Mouse (Mus musculus) heart, embryonic 15.5 days (tissue): ENCODE results near the gene Bpifc. TPM values are rescaled to one million over a fixed set of nuclear protein-coding genes. Genes with fewer than 3 reads are reported as not detected.

Experiments used
- ATAC-seq: fragments of 200-750 bp; cut with Nextera tagmentation; replicated peaks from 2 replicates; pipeline ENCODE4 v1.8.0; 2017; ENCODE audit warnings: low read depth, moderate TSS enrichment; ENCODE audit not compliant: insufficient number of reproducible peaks, insufficient read depth, low FRiP score
- H3K27ac ChIP-seq: fragments of 300-500 bp; sonication (generic); 2 replicates; pipeline ENCODE4 v1.5.1; 2015; ENCODE audit warnings: mild to moderate bottlenecking, inconsistent platforms
- H3K27me3 ChIP-seq: fragments of 300-500 bp; sonication (generic); 2 replicates; pipeline ENCODE4 v1.6.1; 2015; ENCODE audit warnings: inconsistent platforms
- H3K36me3 ChIP-seq: fragments of 300-500 bp; sonication (generic); 2 replicates; pipeline ENCODE4 v1.6.1; 2015; ENCODE audit warnings: mild to moderate bottlenecking, inconsistent platforms
- H3K4me1 ChIP-seq: fragments of 300-500 bp; sonication (generic); replicated peaks from 2 replicates; pipeline ENCODE4 v1.6.1; 2015; ENCODE audit warnings: inconsistent platforms
- H3K4me2 ChIP-seq: fragments of 300-500 bp; sonication (generic); 2 replicates; pipeline ENCODE4 v1.6.1; 2015; ENCODE audit warnings: inconsistent platforms, mild to moderate bottlenecking, moderate library complexity
- H3K4me3 ChIP-seq: fragments of 300-500 bp; sonication (generic); 2 replicates; pipeline ENCODE4 v1.5.1; 2015; ENCODE audit warnings: mild to moderate bottlenecking, inconsistent platforms
- H3K9ac ChIP-seq: fragments of 300-500 bp; sonication (generic); 2 replicates; pipeline ENCODE4 v1.6.1; 2015; ENCODE audit warnings: mild to moderate bottlenecking, inconsistent platforms
- H3K9me3 ChIP-seq: fragments of 300-500 bp; sonication (generic); replicated peaks from 2 replicates; pipeline ENCODE4 v1.6.1; 2016; ENCODE audit warnings: inconsistent platforms
- WGBS: fragments of 180-500 bp; shearing (Covaris S2); methylation state at CpG from one replicate; pipeline ENCODE4 v1.1.7; 2015; ENCODE audit warnings: mixed read lengths; 5-methylcytosine and 5-hydroxymethylcytosine counted together
- polyA plus RNA-seq: library from polyadenylated mRNA; unstranded; fragments of >200 nt; fragmentation: Nextera tagmentation; extraction: Ambion mirVana; gene quantifications from 2 replicates; pipeline ENCODE4 v1.2.1, GENCODE M21; 2015

The Bpifc gene
- polyA plus RNA-seq: 0.24 TPM in 1 of 2 replicates, not detected in the other

- no peak within 1 kb of the TSS for H3K4me3 ChIP-seq
- H3K4me1 ChIP-seq: no peaks in the 10 kb centered on the region
- H3K4me2 ChIP-seq: no peak within 1 kb of the TSS
- no peaks in the 10 kb centered on the region for H3K9me3 ChIP-seq
- ATAC-seq: no peak
- no peaks in the 10 kb centered on the region for H3K27me3 ChIP-seq
- WGBS: 87% methylated on average over 2 of the region's 2 CpGs
- H3K27ac ChIP-seq: no peak within 1 kb of the TSS
- H3K9ac ChIP-seq: no peak within 1 kb of the TSS
- H3K36me3 ChIP-seq: no peaks in the 10 kb centered on the region
These were observed at the start of gene Bpifc for GRCm38 (mm10) chr10:86011781-86012180. Gene Bpifc, minus strand, starts transcription at chr10:86011895.

DNA sequence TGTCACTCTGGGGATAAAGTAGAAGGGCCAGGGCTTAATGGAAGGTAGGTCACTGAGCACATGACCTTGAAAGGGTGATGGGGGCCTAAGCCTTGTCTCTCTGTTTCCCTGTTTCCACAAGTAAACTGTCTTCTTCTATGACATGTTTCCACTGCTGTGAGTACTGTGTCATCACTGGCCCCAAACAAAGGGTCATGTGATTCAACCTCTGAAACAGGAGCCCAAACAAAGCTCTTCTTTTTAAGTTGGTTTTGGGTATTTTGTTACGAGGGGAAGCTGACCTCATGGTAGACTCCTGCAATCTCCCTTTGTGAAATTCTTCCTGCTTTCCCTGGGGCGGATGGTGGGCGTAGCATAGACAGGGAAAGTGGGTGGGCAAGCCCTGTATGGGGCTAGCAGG lies 48.6 kb upstream of the Bpifc start:
- Histone ChIP-seq H3K27me3 (no peaks in the 10 kb centered on the region), H3K9me3 (no peaks in the 10 kb centered on the region), H3K36me3 (no peaks in the 10 kb centered on the region), H3K9ac (no peak overlapping the region), H3K4me3 (no peak overlapping the region), H3K27ac (no peak overlapping the region), H3K4me1 (0 out of 2 replicates have a peak, but pooled peaks cover 8% of the 10 kb centered on the region), H3K4me2 (no peak overlapping the region)
- 69% methylated on average over 3 of the region's 3 CpGs for WGBS
- ATAC-seq: no peak

- H3K9me3 ChIP-seq: no peaks in the 10 kb centered on the region
- 40% methylated on average over 2 of the region's 2 CpGs for WGBS
- ATAC-seq: no peak
These were observed 46.0 kb upstream of the Bpifc start for GRCm38 (mm10) chr10:86057712-86058111.

DNA sequence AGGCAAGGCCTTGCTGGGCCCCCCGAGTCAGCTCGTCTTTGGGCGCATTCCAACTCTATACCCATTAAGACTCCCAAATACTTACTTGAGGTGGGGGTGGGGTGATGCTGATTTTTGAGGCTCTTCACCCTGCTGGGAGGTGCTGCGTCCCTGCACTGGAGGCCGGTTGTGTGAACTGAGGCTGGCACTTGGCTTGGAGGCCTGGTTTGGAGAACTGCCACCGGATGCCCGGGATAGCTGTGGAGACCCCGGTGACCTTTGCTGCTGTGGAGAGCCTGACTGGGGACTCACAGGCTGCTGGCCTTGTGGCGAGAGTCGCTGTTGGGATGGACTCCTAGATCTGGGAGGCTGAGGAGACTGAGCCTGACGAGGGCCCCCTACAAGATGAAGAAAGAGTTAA lies 45.6 kb upstream of the Bpifc start:
- no peaks in the 10 kb centered on the region for H3K9me3 ChIP-seq
- H3K27ac ChIP-seq: no peak overlapping the region
- 76% methylated on average over 11 of the region's 11 CpGs for WGBS
- H3K4me2 ChIP-seq: no peak overlapping the region
- ATAC-seq: no peak
- H3K9ac ChIP-seq: no peak overlapping the region
- H3K4me1 ChIP-seq: 0 out of 2 replicates have a peak, but pooled peaks cover 2% of the 10 kb centered on the region
- no peak overlapping the region for H3K4me3 ChIP-seq
- no peaks in the 10 kb centered on the region for H3K36me3 ChIP-seq
- H3K27me3 ChIP-seq: no peaks in the 10 kb centered on the region

More at GRCm38 (mm10) chr10:86057712-86058111, 46.0 kb upstream of the Bpifc start:
- H3K4me3 ChIP-seq: no peak overlapping the region
- no peak overlapping the region for H3K9ac ChIP-seq
- 0 out of 2 replicates have a peak, but pooled peaks cover 2% of the 10 kb centered on the region for H3K4me1 ChIP-seq
- H3K27ac ChIP-seq: no peak overlapping the region
- H3K27me3 ChIP-seq: no peaks in the 10 kb centered on the region
- H3K36me3 ChIP-seq: no peaks in the 10 kb centered on the region
- H3K4me2 ChIP-seq: no peak overlapping the region

- 0 out of 2 replicates have a peak, but pooled peaks cover 2% of the 10 kb centered on the region for H3K4me1 ChIP-seq
- WGBS: 71% methylated on average over 8 of the region's 8 CpGs
- no peak overlapping the region for H3K4me3 ChIP-seq
- H3K27me3 ChIP-seq: no peaks in the 10 kb centered on the region
- H3K27ac ChIP-seq: no peak overlapping the region
- ATAC-seq: no peak
- no peak overlapping the region for H3K4me2 ChIP-seq
- H3K9ac ChIP-seq: no peak overlapping the region
- no peaks in the 10 kb centered on the region for H3K9me3 ChIP-seq
- H3K36me3 ChIP-seq: no peaks in the 10 kb centered on the region
These were observed 44.7 kb upstream of the Bpifc start for GRCm38 (mm10) chr10:86056297-86056903.

- WGBS: 63% methylated on average over 10 of the region's 10 CpGs
- Histone ChIP-seq H3K27ac (no peak overlapping the region), H3K9ac (no peak overlapping the region), H3K27me3 (no peaks in the 10 kb centered on the region), H3K4me3 (no peak overlapping the region), H3K4me1 (0 out of 2 replicates have a peak, but pooled peaks cover 2% of the 10 kb centered on the region), H3K4me2 (no peak overlapping the region), H3K36me3 (no peaks in the 10 kb centered on the region; the same call in none of the 2 replicates), H3K9me3 (no peaks in the 10 kb centered on the region)
- no peak for ATAC-seq
These were observed 41.3 kb upstream of the Bpifc start for GRCm38 (mm10) chr10:86052818-86053522.

DNA sequence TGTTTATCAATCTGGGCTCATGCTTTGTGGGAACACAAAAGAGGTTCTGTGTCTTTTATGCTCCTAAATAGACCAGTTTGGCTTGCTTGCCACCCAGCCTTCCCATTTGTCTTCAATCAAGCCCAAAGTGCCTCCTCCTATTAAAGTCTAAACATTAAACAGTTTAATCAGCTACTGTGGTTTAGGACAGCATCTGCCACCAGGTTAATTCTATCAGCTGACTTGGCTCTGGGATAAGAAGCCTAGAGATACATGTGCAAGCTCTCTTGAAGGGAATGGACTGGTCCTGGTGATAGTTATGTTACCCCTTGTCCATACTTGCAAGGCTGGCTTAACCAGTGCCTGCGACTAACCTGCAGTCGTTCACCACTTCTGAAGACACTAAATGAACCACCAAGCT lies 38.8 kb upstream of the Bpifc start:
- Histone ChIP-seq H3K27me3 (no peaks in the 10 kb centered on the region), H3K9me3 (no peaks in the 10 kb centered on the region), H3K4me1 (no peaks in the 10 kb centered on the region), H3K4me3 (no peak overlapping the region), H3K9ac (no peak overlapping the region), H3K36me3 (no peaks in the 10 kb centered on the region; the same call in none of the 2 replicates), H3K4me2 (no peak overlapping the region), H3K27ac (no peak overlapping the region)
- 87% methylated on average over 2 of the region's 2 CpGs for WGBS
- no peak for ATAC-seq

DNA sequence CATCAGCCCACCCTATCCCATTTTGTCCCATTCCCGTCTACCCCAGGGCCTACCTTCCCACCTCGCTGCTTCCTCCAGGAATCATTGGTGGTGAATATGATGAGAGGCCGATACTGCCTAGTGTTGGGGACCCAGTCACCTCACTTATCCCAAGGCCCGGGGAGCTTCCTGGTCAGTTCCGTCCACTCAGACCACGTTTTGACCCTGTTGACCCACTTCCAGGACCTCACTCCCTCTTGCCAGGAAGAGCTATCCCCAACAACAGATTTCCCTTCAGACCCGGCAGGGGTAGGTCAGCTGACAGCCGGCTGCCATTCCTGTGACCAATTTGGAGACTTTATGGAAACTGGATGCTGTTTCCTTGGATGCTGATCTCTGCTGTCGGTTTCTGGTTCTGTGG lies 36.1 kb upstream of the Bpifc start:
- H3K27ac ChIP-seq: no peak overlapping the region
- 84% methylated on average over 9 of the region's 9 CpGs for WGBS
- H3K4me3 ChIP-seq: no peak overlapping the region
- H3K9ac ChIP-seq: no peak overlapping the region
- H3K36me3 ChIP-seq: peaks cover 4% of the 10 kb centered on the region
- H3K4me1 ChIP-seq: no peaks in the 10 kb centered on the region
- H3K27me3 ChIP-seq: no peaks in the 10 kb centered on the region
- ATAC-seq: no peak
- H3K9me3 ChIP-seq: no peaks in the 10 kb centered on the region
- H3K4me2 ChIP-seq: no peak overlapping the region

GRCm38 (mm10) chr10:86046371-86046770 lies 34.7 kb upstream of the Bpifc start:
- Histone ChIP-seq H3K4me2 (no peak overlapping the region), H3K9me3 (no peaks in the 10 kb centered on the region), H3K9ac (no peak overlapping the region), H3K4me1 (no peaks in the 10 kb centered on the region), H3K36me3 (peaks cover 4% of the 10 kb centered on the region), H3K27ac (no peak overlapping the region), H3K4me3 (no peak overlapping the region), H3K27me3 (no peaks in the 10 kb centered on the region)
- no peak for ATAC-seq
- 94% methylated on average over 1 of the region's 1 CpGs for WGBS

GRCm38 (mm10) chr10:86044066-86044465 lies 32.4 kb upstream of the Bpifc start:
- peaks cover 6% of the 10 kb centered on the region for H3K36me3 ChIP-seq

DNA sequence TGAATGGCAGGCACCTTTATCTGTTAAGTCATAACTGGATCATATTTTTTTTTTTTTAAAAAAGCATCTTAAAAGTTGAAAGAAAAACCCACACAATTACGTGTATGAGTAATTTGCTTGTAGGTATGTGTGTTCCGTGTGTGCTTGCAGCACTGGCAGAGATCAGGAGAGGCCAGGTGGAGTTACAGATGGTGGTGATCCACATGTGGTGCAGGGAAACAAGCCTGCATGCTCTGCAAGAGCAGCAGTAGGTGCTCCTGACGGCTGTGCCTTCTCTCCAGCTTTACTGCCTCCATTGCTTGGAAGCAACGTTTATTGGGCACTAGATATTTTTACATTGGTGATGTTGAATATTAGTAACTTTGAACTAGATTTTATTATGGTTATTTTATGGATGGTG lies 32.0 kb upstream of the Bpifc start:
- H3K27ac ChIP-seq: no peak overlapping the region
- no peaks in the 10 kb centered on the region for H3K4me1 ChIP-seq
- H3K36me3 ChIP-seq: peaks cover 8% of the 10 kb centered on the region
- ATAC-seq: no peak
- H3K9me3 ChIP-seq: no peaks in the 10 kb centered on the region
- no peak overlapping the region for H3K4me3 ChIP-seq
- H3K27me3 ChIP-seq: no peaks in the 10 kb centered on the region
- WGBS: 85% methylated on average over 4 of the region's 4 CpGs
- H3K4me2 ChIP-seq: no peak overlapping the region
- no peak overlapping the region for H3K9ac ChIP-seq

More at GRCm38 (mm10) chr10:86044066-86044465, 32.4 kb upstream of the Bpifc start:
- H3K9me3 ChIP-seq: no peaks in the 10 kb centered on the region
- H3K27ac ChIP-seq: no peak overlapping the region
- H3K4me3 ChIP-seq: no peak overlapping the region
- H3K4me1 ChIP-seq: no peaks in the 10 kb centered on the region
- H3K4me2 ChIP-seq: no peak overlapping the region
- WGBS: 93% methylated on average over 8 of the region's 8 CpGs
- H3K27me3 ChIP-seq: no peaks in the 10 kb centered on the region
- H3K9ac ChIP-seq: no peak overlapping the region
- ATAC-seq: no peak
